Mouse (Mus musculus) embryo, embryonic 10.5 days (tissue): ENCODE data around the gene Bcl11b.

Source experiments
- DNase-seq: peaks from one replicate; pipeline ENCODE4 v3.0.0-alpha.2; 2015; ENCODE audit warnings: low spot score

Gene Bcl11b

GRCm38 (mm10) chr12:107890326-107890725, 113.1 kb downstream of the Bcl11b start:
- no peak for DNase-seq

- peak; percentile 49 for DNase-seq
These were observed 113.6 kb downstream of the Bcl11b start for GRCm38 (mm10) chr12:107889841-107890240.

- no peak for DNase-seq
These were observed 114.8 kb downstream of the Bcl11b start for GRCm38 (mm10) chr12:107888646-107889045.

GRCm38 (mm10) chr12:107888049-107888448, 115.4 kb downstream of the Bcl11b start:
- DNase-seq, result no peak

GRCm38 (mm10) chr12:107887621-107888020, 115.8 kb downstream of the Bcl11b start:
- DNase-seq, result no peak

- DNase-seq, result no peak
These were observed 118.9 kb downstream of the Bcl11b start for GRCm38 (mm10) chr12:107884330-107885065.

GRCm38 (mm10) chr12:107881726-107882125, 121.7 kb downstream of the Bcl11b start:
- no peak for DNase-seq

- DNase-seq, result no peak
These were observed 122.7 kb downstream of the Bcl11b start for GRCm38 (mm10) chr12:107880748-107881147.

GRCm38 (mm10) chr12:107879114-107879777, 124.2 kb downstream of the Bcl11b start:
- no peak for DNase-seq

GRCm38 (mm10) chr12:107876237-107876636, 127.2 kb downstream of the Bcl11b start:
- DNase-seq, result no peak

GRCm38 (mm10) chr12:107874467-107875142, 128.8 kb downstream of the Bcl11b start:
- no peak for DNase-seq

GRCm38 (mm10) chr12:107869526-107870050, 133.8 kb downstream of the Bcl11b start:
- no peak for DNase-seq

GRCm38 (mm10) chr12:107868291-107868690, 135.1 kb downstream of the Bcl11b start:
- no peak for DNase-seq
